Mouse (Mus musculus) v-Abl transformed pro-B cells (cell line): ENCODE measurements around the gene Cldn15.
"Not testable (repeated sequence)": the region's sequence is repeated elsewhere in the genome, so short reads cannot be mapped to it uniquely, and the experiment has no call there.

Experiments used
- in situ Hi-C, 2 experiments: fragments of 400-800 bp; cut with MboI; formaldehyde crosslinking; loops; one replicate each; pipeline ENCODE4 v1.15.1; 2025; ENCODE audit not compliant: unreplicated experiment in 2 of 2

Cldn15 gene

DNA sequence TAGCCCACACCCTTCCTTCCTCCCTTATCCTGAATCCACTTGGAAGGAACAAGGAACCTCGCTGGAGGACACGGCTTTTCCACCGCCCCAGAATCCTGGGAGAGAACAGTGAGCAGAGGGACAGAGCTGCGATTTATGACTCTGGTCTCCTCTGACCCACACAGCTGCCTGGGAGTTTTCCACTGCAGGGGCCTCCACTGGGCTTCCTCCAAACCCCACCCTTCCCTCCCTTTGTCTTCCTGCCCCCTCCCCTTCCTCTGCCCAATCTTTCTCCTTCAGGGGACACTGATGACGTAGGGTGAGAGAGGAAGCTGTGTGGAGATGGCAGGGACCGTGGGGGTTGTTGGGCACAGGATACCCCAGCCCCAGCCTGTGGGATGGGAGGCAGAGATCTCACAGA is at the start of gene Cldn15:
Cldn15 (plus strand) TSS at position 286 of the 400 bp plus-strand sequence.
- in situ Hi-C loops = no loop called here

DNA sequence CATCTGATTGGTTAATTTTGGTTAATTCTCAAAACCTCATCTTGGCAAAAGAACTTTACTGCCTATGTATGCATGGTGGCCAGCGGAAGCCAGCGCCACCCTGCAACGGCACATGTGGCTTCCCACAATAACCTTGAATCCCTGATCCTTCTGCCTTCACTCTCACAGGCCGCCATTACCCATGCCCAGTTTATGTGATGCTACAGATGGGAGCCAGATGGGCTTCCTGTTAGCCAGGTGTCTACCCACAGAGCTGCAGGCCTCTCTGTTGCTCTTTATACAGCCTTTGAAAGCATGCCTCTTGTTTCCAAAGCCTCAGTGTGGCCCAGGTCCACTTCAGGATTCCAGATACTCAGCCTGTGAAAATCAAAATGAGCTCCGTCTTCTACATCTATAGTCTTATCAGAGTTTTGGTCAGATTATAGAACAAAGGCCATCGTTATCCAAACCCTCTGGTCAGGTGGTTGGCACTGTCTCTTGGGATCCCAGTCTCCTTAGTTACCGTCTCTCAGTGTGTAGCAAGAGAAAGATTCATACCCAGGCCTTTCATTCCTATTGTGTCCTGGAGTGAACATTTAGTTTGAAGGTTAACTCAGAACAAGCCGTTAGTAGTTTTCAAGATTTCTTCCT is 48.7 kb upstream of the Cldn15 start:
- in situ Hi-C loops = no loop called here

DNA sequence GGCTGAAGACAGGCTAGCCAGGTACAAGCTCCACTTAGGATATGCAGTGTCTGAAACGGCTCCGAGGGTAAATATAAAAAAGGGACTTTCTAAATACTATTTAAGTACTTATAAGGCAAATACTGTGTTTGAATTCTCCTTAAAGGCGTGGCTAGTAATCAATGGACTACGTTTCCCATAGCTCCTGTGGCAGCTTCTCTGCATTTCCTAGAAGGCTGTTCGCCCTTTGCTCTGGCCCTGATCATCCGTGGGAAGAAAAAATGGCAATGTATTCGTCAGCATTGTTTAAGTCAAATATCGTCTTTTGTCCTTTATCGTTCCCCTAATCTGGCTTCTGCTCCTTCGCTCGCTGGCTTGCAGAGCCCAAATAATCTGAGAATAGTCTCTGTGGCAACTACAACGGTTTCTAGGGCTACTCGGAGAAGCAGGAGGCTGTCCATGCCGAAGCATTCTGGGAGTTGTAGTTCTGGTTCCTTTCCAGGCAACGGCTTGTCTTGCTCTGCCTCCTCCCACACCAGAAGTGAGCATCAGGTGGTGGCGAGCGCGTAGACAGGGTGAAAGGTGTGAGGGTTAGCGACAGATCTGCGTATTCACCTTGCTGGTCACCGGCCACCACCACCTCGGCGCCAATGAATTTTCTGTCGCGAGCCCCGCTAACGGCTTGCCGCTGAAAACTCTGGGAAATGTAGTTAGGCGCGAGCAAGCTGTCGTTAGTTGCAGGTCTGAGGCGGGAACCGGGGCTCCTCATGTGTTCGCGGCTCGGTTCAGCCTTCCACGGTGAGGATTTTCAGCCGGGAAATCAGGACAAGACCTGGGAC is 47.6 kb upstream of the Cldn15 start:
- in situ Hi-C loops = no loop called here

GRCm38 (mm10) chr5:136919546-136920301 is 46.7 kb upstream of the Cldn15 start:
- in situ Hi-C loops = loop anchor here in 1 of 2 experiments (5.0 kb wide), 1 partner anchor 193 kb away; no protein-coding TSS in a partner anchor

GRCm38 (mm10) chr5:136922830-136923229 is 43.6 kb upstream of the Cldn15 start:
- in situ Hi-C loops = loop anchor here in 1 of 2 experiments (5.0 kb wide), 1 partner anchor 189 kb away; no protein-coding TSS in a partner anchor

DNA sequence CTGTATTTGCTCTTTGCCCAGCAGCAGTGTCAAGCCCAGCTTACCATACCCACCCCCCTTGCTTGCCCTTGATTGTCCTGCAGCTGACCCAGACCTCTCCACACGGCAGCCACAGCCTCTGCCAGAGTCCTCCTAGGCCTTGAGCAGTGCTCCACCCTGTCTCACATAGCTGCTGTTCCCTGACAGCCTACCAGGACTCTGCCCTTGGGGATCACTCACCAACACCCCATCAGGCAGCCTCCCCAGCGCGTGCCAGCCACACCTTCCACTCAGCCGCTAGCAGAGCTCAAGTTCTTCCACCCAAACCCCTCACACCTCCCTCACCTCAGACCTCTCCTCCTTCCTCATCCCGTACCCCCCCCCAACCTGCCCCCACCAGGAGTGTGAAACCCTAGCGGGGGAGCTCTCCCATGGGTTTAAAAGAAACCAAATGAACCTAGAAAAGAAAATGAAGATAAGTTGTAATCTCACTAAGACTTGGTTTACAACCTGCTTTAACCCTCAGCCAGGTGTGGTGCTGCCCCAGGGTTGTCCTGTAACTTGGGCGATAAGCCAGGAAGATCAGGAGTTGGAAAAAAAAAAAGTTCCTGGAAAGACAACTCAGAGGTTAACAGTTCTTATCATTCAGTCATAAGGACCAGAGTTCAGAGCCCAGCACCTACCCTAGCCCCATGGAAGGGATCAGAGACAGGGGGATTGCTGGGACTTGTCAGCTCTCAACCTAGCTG is 42.5 kb upstream of the Cldn15 start:
- in situ Hi-C loops = loop anchor here in 1 of 2 experiments (5.0 kb wide), 1 partner anchor 188 kb away; no protein-coding TSS in a partner anchor

- in situ Hi-C loops = loop anchor here (5.0 kb wide), 2 partner anchors 43 to 178 kb away; no protein-coding TSS in a partner anchor
Observed at GRCm38 (mm10) chr5:136929073-136929472, 37.3 kb upstream of the Cldn15 start.

GRCm38 (mm10) chr5:136931896-136932295 is 34.5 kb upstream of the Cldn15 start:
- in situ Hi-C loops = no loop called here

- in situ Hi-C loops = no loop called here
Observed at GRCm38 (mm10) chr5:136932956-136933355, 33.5 kb upstream of the Cldn15 start.

GRCm38 (mm10) chr5:136933930-136934329 is 32.5 kb upstream of the Cldn15 start:
- in situ Hi-C loops = no loop called here

GRCm38 (mm10) chr5:136935905-136936695 is 30.3 kb upstream of the Cldn15 start:
- in situ Hi-C loops = no loop called here

GRCm38 (mm10) chr5:136936750-136937149 is 29.7 kb upstream of the Cldn15 start:
- in situ Hi-C loops = no loop called here

- in situ Hi-C loops = no loop called here
Observed at GRCm38 (mm10) chr5:136937621-136938020, 28.8 kb upstream of the Cldn15 start.

GRCm38 (mm10) chr5:136939284-136939683 is 27.1 kb upstream of the Cldn15 start:
- in situ Hi-C loops = no loop called here

- in situ Hi-C loops = not testable (repeated sequence)
Observed at GRCm38 (mm10) chr5:136940029-136940428, 26.4 kb upstream of the Cldn15 start.

DNA sequence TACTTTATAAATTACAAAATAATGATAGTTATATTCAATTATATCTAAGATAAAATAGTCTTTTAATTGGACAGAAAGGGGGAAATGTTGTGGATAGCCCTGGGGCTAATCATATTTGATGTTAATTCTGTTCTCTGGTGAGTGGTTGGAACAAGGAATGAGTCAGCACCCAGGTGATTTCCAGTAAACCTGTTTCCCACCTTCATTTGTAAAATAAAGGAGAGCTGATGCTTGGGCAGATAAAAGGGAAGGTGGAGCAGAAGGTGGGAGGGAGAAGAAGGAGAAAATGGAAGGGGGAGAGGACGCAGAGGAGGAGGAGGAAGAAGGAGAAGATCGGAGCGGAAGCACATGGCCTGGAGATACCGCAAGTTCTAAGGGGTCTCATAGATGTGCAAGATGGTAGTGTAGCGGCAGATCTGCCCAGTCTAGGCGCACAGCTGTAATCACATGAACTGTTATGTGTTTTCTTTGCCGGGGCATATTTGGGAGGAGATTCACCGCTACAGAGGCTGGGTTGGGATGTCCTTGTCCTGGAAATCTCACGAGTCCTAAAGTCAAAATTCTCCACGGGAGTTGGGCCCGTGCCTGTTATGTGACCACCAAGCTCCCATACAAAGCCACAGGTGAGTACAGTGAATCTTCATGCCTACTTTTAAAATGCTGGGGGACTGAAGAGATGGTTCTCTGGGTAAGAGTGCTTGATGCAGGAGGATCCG is 25.4 kb upstream of the Cldn15 start:
- in situ Hi-C loops = no loop called here

GRCm38 (mm10) chr5:136942781-136943180 is 23.6 kb upstream of the Cldn15 start:
- in situ Hi-C loops = no loop called here

- in situ Hi-C loops = no loop called here
Observed at GRCm38 (mm10) chr5:136943382-136943781, 23.0 kb upstream of the Cldn15 start.

DNA sequence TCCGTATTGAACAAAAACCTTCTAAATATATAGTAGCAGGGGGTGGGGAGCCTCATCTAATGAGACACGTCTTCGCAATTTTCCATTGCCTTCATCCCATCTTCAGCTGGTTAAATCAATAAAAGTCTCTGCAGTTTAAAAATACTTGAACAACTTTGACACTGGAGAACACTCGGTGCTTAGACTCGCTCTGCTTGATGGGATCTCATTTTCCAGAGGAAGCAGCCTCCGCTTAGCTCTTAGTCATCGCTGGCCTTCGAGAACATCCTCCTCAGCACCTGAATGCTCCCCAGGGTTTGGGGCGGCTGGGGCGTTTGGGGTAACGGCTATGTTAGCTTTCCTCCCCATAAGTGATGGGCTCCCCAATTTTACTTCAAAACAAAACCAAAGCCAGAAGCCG is 21.3 kb upstream of the Cldn15 start:
- in situ Hi-C loops = no loop called here
